9 mouse cellular contexts compared by ENCODE assay signal in genomic region chr2:167528278-167528677, GRCm38 (mm10). TPM values are rescaled to one million over a fixed set of nuclear protein-coding genes. Genes with fewer than 3 reads are reported as not detected.
DNase-seq lines count a peak whose midpoint lies in the region; ATAC-seq lines count a peak whose summit lies in the region.
"Had no signal": no experiment of that assay in that cellular context is flagged by ENCODE, and none has a peak within 500 bp of the region (broad histone marks: within the 10 kb centered on the region; RNA-seq: fewer than 3 reads in every experiment).

No protein-coding gene starts in this region.

- H3K9me3 ChIP-seq in hindbrain, embryonic 11.5 days (ENCODE audit: control insufficient read depth, low read length): no peaks in the 10 kb centered on the region
- no peaks in the 10 kb centered on the region for H3K9me3 ChIP-seq in hindbrain, embryonic 16.5 days (ENCODE audit: control insufficient read depth, low read length)
- no peaks in the 10 kb centered on the region for H3K9me3 ChIP-seq in embryonic facial prominence, embryonic 11.5 days (replicated peaks; ENCODE audit: control insufficient read depth, low read length)
- H3K9me3 ChIP-seq: heart, embryonic 15.5 days had no signal

- H3K4me1 ChIP-seq in hindbrain, embryonic 11.5 days (replicated peaks; ENCODE audit: control insufficient read depth, insufficient read depth, low read length): 0 out of 2 replicates have a peak, but pooled peaks cover 2% of the 10 kb centered on the region
- no peaks in the 10 kb centered on the region for H3K4me1 ChIP-seq in hindbrain, embryonic 16.5 days (ENCODE audit: control insufficient read depth, insufficient read depth, low read depth, low read length)
- H3K4me1 ChIP-seq in embryonic facial prominence, embryonic 11.5 days (ENCODE audit: control insufficient read depth, insufficient read depth, low read length): no peaks in the 10 kb centered on the region

- H3K4me3 ChIP-seq in hindbrain, embryonic 11.5 days (ENCODE audit: low read depth, low read length): no peak overlapping the region
- no peak overlapping the region for H3K4me3 ChIP-seq in hindbrain, embryonic 16.5 days (ENCODE audit: low read length)
- no peak overlapping the region for H3K4me3 ChIP-seq in embryonic facial prominence, embryonic 11.5 days (ENCODE audit: low read depth, low read length)
- H3K4me3 ChIP-seq: heart, embryonic 15.5 days had no signal

- ATAC-seq in hindbrain, embryonic 11.5 days (ENCODE audit: low FRiP score): no peak
- ATAC-seq in hindbrain, embryonic 16.5 days: no peak; the same call in 1 of the 2 replicates
- ATAC-seq in embryonic facial prominence, embryonic 11.5 days (replicated peaks; ENCODE audit: insufficient number of reproducible peaks, low FRiP score, low TSS enrichment, low read depth): no peak

- 16% methylated on average over 5 of the region's 5 CpGs for WGBS in hindbrain, embryonic 11.5 days
- WGBS in hindbrain, embryonic 16.5 days: 14% methylated on average over 5 of the region's 5 CpGs
- WGBS in embryonic facial prominence, embryonic 11.5 days: 14% methylated on average over 5 of the region's 5 CpGs

- H3K4me2 ChIP-seq in hindbrain, embryonic 11.5 days (replicated peaks; ENCODE audit: low read depth, low read length): no peak overlapping the region
- no peak overlapping the region for H3K4me2 ChIP-seq in hindbrain, embryonic 16.5 days (ENCODE audit: low read length)
- H3K4me2 ChIP-seq in embryonic facial prominence, embryonic 11.5 days (ENCODE audit: low read depth, low read length): no peak overlapping the region
- H3K4me2 ChIP-seq: heart, embryonic 15.5 days had no signal

- no peaks in the 10 kb centered on the region for H3K36me3 ChIP-seq in hindbrain, embryonic 11.5 days (ENCODE audit: control insufficient read depth, insufficient read depth, low read length)
- H3K36me3 ChIP-seq in hindbrain, embryonic 16.5 days (ENCODE audit: control insufficient read depth, insufficient read depth, low read length): no peaks in the 10 kb centered on the region
- no peaks in the 10 kb centered on the region for H3K36me3 ChIP-seq in embryonic facial prominence, embryonic 11.5 days (replicated peaks; ENCODE audit: control insufficient read depth, insufficient read depth, low read depth, low read length)
- H3K36me3 ChIP-seq: heart, embryonic 15.5 days had no signal

- H3K9ac ChIP-seq in hindbrain, embryonic 11.5 days (ENCODE audit: low read depth, low read length): no peak overlapping the region
- no peak overlapping the region for H3K9ac ChIP-seq in hindbrain, embryonic 16.5 days (ENCODE audit: low read depth, low read length)
- no peak overlapping the region for H3K9ac ChIP-seq in embryonic facial prominence, embryonic 11.5 days (replicated peaks; ENCODE audit: low read length)
- H3K9ac ChIP-seq: heart, embryonic 15.5 days had no signal

- peak; percentile 55 for DNase-seq in hindbrain, embryonic 11.5 days (ENCODE audit: low spot score)
- peak; percentile 41 to 46 for DNase-seq in right cerebral cortex, adult 2 months (ENCODE audit: low spot score in 2 of 2)
- no peak for DNase-seq in right cerebral cortex, adult 18-20 months
- peak; percentile 55 for DNase-seq in embryonic facial prominence, embryonic 11.5 days (ENCODE audit: low spot score)
- peak; percentile 60 for DNase-seq in thymus, postnatal 25 days
- no peak for DNase-seq in heart, adult 9 months (ENCODE audit: low spot score in 2 of 2)
- DNase-seq in yolk sac, embryonic 10.5 days (ENCODE audit: low spot score): no peak

- H3K27me3 ChIP-seq in hindbrain, embryonic 11.5 days (ENCODE audit: control insufficient read depth, insufficient read depth, low read length): no peaks in the 10 kb centered on the region
- no peaks in the 10 kb centered on the region for H3K27me3 ChIP-seq in hindbrain, embryonic 16.5 days (replicated peaks; ENCODE audit: control insufficient read depth, insufficient read depth, low read length)
- no peaks in the 10 kb centered on the region for H3K27me3 ChIP-seq in embryonic facial prominence, embryonic 11.5 days (ENCODE audit: control insufficient read depth, insufficient read depth, low read length)

- H3K27ac ChIP-seq in hindbrain, embryonic 11.5 days (ENCODE audit: low read depth, low read length): no peak overlapping the region
- no peak overlapping the region for H3K27ac ChIP-seq in hindbrain, embryonic 16.5 days (ENCODE audit: low read depth, low read length)
- no peak overlapping the region for H3K27ac ChIP-seq in embryonic facial prominence, embryonic 11.5 days (replicated peaks; ENCODE audit: low read depth, low read length)
- H3K27ac ChIP-seq: heart, embryonic 15.5 days had no signal

RNA-seq across cellular contexts. Expression of gene Snai1, which starts 9.7 kb away (rescaled TPM):
- polyA plus RNA-seq in hindbrain, embryonic 11.5 days (2014; fragmentation: Nextera tagmentation; extraction: Ambion mirVana): 27.6 and 29.5 TPM in 2 replicates
- 4.5 and 8.4 TPM in 2 replicates for polyA plus RNA-seq in hindbrain, embryonic 16.5 days (2015; fragmentation: Nextera tagmentation; extraction: Ambion mirVana)
- polyA plus RNA-seq in embryonic facial prominence, embryonic 11.5 days (2014; fragmentation: Nextera tagmentation; extraction: Ambion mirVana): 66.8 and 76.2 TPM in 2 replicates

RNA-seq across cellular contexts. Expression of gene Spata2, which starts 35.6 kb away (rescaled TPM):
- polyA plus RNA-seq in hindbrain, embryonic 11.5 days (2014; fragmentation: Nextera tagmentation; extraction: Ambion mirVana): 13.5 and 15.0 TPM in 2 replicates
- polyA plus RNA-seq in hindbrain, embryonic 16.5 days (2015; fragmentation: Nextera tagmentation; extraction: Ambion mirVana): 30.5 and 33.6 TPM in 2 replicates
- polyA plus RNA-seq in embryonic facial prominence, embryonic 11.5 days (2014; fragmentation: Nextera tagmentation; extraction: Ambion mirVana): 12.1 and 13.1 TPM in 2 replicates

RNA-seq across cellular contexts. Expression of gene Rnf114, which starts 35.8 kb away (rescaled TPM):
- polyA plus RNA-seq in hindbrain, embryonic 11.5 days (2014; fragmentation: Nextera tagmentation; extraction: Ambion mirVana): 120 and 140 TPM in 2 replicates
- polyA plus RNA-seq in hindbrain, embryonic 16.5 days (2015; fragmentation: Nextera tagmentation; extraction: Ambion mirVana): 112 and 115 TPM in 2 replicates
- polyA plus RNA-seq in embryonic facial prominence, embryonic 11.5 days (2014; fragmentation: Nextera tagmentation; extraction: Ambion mirVana): 113 and 119 TPM in 2 replicates

Comparison
In these comparisons a context has a peak if more than half of its experiments do, and no peak if none do; other contexts are left out.
1. DNase-seq: peak in hindbrain, embryonic 11.5 days (single experiment), right cerebral cortex, adult 2 months (2 of 2), embryonic facial prominence, embryonic 11.5 days (single experiment) and thymus, postnatal 25 days (single experiment); none in right cerebral cortex, adult 18-20 months (single experiment), heart, adult 9 months (0 of 2) and yolk sac, embryonic 10.5 days (single experiment).